8 mouse cellular contexts compared by ENCODE assay signal in genomic region chr4:44300781-44301750, GRCm38 (mm10). TPM values are rescaled to one million over a fixed set of nuclear protein-coding genes. Genes with fewer than 3 reads are reported as not detected.
DNase-seq lines count a peak whose midpoint lies in the region; ATAC-seq and TF ChIP-seq lines count a peak whose summit lies in the region.

Gene Melk (plus strand): TSS chr4:44300876.

- TF ChIP-seq POLR2A in heart, adult 2 months (IDR thresholded peaks at IDR 0.05; ENCODE audit: insufficient read depth, low read depth, low read length) = no peak
- TF ChIP-seq POLR2A in kidney, adult 2 months (IDR thresholded peaks at IDR 0.05; ENCODE audit: low read depth, low read length) = no peak

- peak within 1 kb of the TSS; percentile 78 for H3K4me2 ChIP-seq in embryonic facial prominence, embryonic 13.5 days
- H3K4me2 ChIP-seq in liver, embryonic 16.5 days (ENCODE audit: low read depth, low read length) = peak within 1 kb of the TSS; percentile 79
- H3K4me2 ChIP-seq in neural tube, embryonic 12.5 days (replicated peaks) = peak within 1 kb of the TSS; percentile 63

- H3K4me1 ChIP-seq in embryonic facial prominence, embryonic 13.5 days = peaks cover 14% of the 10 kb centered on the region
- H3K4me1 ChIP-seq in heart, adult 2 months (ENCODE audit: control insufficient read depth, insufficient read depth, low read length) = no peaks in the 10 kb centered on the region
- H3K4me1 ChIP-seq in kidney, adult 2 months (ENCODE audit: control insufficient read depth, insufficient read depth, low read length) = no peaks in the 10 kb centered on the region
- H3K4me1 ChIP-seq in liver, embryonic 16.5 days (ENCODE audit: control insufficient read depth, low read depth, low read length) = peaks cover 12% of the 10 kb centered on the region
- H3K4me1 ChIP-seq in neural tube, embryonic 12.5 days = peaks cover 14% of the 10 kb centered on the region

- no peaks in the 10 kb centered on the region for H3K9me3 ChIP-seq in embryonic facial prominence, embryonic 13.5 days
- H3K9me3 ChIP-seq in liver, embryonic 16.5 days (replicated peaks; ENCODE audit: control insufficient read depth, low read length) = no peaks in the 10 kb centered on the region
- H3K9me3 ChIP-seq in neural tube, embryonic 12.5 days = no peaks in the 10 kb centered on the region

- no peak for TF ChIP-seq CTCF in heart, adult 2 months (IDR thresholded peaks at IDR 0.05)
- no peak for TF ChIP-seq CTCF in kidney, adult 2 months (conservative IDR thresholded peaks at IDR 0.05; ENCODE audit: insufficient read depth, insufficient read length, low read depth, low read length)

- H3K36me3 ChIP-seq in embryonic facial prominence, embryonic 13.5 days = no peaks in the 10 kb centered on the region; the same call in 1 of the 2 replicates
- H3K36me3 ChIP-seq in heart, adult 2 months (ENCODE audit: control insufficient read depth, insufficient read depth, low read length) = no peaks in the 10 kb centered on the region
- H3K36me3 ChIP-seq in kidney, adult 2 months (ENCODE audit: control insufficient read depth, insufficient read depth, low read length) = no peaks in the 10 kb centered on the region
- no peaks in the 10 kb centered on the region for H3K36me3 ChIP-seq in liver, embryonic 16.5 days (ENCODE audit: control insufficient read depth, insufficient read depth)
- no peaks in the 10 kb centered on the region for H3K36me3 ChIP-seq in neural tube, embryonic 12.5 days

- H3K4me3 ChIP-seq in embryonic facial prominence, embryonic 13.5 days = peak within 1 kb of the TSS; percentile 67
- H3K4me3 ChIP-seq in heart, adult 2 months = peak within 1 kb of the TSS; percentile 71
- H3K4me3 ChIP-seq in kidney, adult 2 months (ENCODE audit: insufficient read depth, low read depth, low read length) = peak within 1 kb of the TSS; percentile 61
- H3K4me3 ChIP-seq in liver, embryonic 16.5 days (ENCODE audit: low read depth, low read length) = peak within 1 kb of the TSS; percentile 80
- H3K4me3 ChIP-seq in neural tube, embryonic 12.5 days = peak within 1 kb of the TSS; percentile 66

- no peaks in the 10 kb centered on the region for H3K79me2 ChIP-seq in heart, adult 2 months (replicated peaks; ENCODE audit: control insufficient read depth, insufficient read depth, low read length)

- peak; percentile 64 to 72 for DNase-seq in adrenal gland, postnatal 4 days (ENCODE audit: low spot score in 2 of 2)
- DNase-seq in heart, adult 2 months = peak; percentile 80 to 81
- DNase-seq in kidney, adult 2 months = peak; percentile 86
- peak; percentile 93 for DNase-seq in testis, postnatal 10 days (ENCODE audit: low spot score)

- intact Hi-C loops in heart, adult 2 months (cut with DNase I) = no loop called here

- H3K9ac ChIP-seq in embryonic facial prominence, embryonic 13.5 days = peak within 1 kb of the TSS; percentile 79
- H3K9ac ChIP-seq in heart, adult 2 months (ENCODE audit: low read depth, low read length) = peak within 1 kb of the TSS; percentile 66; the same call in 1 of the 2 replicates
- H3K9ac ChIP-seq in liver, embryonic 16.5 days (ENCODE audit: low read depth, low read length) = peak within 1 kb of the TSS; percentile 74
- H3K9ac ChIP-seq in neural tube, embryonic 12.5 days = peak within 1 kb of the TSS; percentile 60

- H3K27me3 ChIP-seq in embryonic facial prominence, embryonic 13.5 days = no peaks in the 10 kb centered on the region
- no peaks in the 10 kb centered on the region for H3K27me3 ChIP-seq in heart, adult 2 months (ENCODE audit: control insufficient read depth, insufficient read depth, low read length)
- no peaks in the 10 kb centered on the region for H3K27me3 ChIP-seq in kidney, adult 2 months (replicated peaks; ENCODE audit: control insufficient read depth, insufficient read depth, low read length)
- H3K27me3 ChIP-seq in liver, embryonic 16.5 days (ENCODE audit: control insufficient read depth, insufficient read depth, low read depth, low read length) = no peaks in the 10 kb centered on the region; the same call in 1 of the 2 replicates
- H3K27me3 ChIP-seq in neural tube, embryonic 12.5 days (replicated peaks) = no peaks in the 10 kb centered on the region

- ATAC-seq in CD4-positive, CD25-positive, alpha-beta regulatory T cell, adult 4 months = peak; percentile 91
- peak; percentile 69; the same call in 1 of the 2 replicates for ATAC-seq in embryonic facial prominence, embryonic 13.5 days (ENCODE audit: insufficient number of reproducible peaks, insufficient read depth, low FRiP score, low TSS enrichment, low read depth)
- ATAC-seq in liver, embryonic 16.5 days (ENCODE audit: low read depth) = peak; percentile 94
- peak; percentile 65 for ATAC-seq in neural tube, embryonic 12.5 days (ENCODE audit: low FRiP score, low read depth)

- WGBS in embryonic facial prominence, embryonic 13.5 days = under 1% methylated on average over 41 of the region's 41 CpGs
- 1% methylated on average over 41 of the region's 41 CpGs for WGBS in heart, adult 2 months
- 1% methylated on average over 41 of the region's 41 CpGs for WGBS in kidney, adult 2 months
- WGBS in liver, embryonic 16.5 days (ENCODE audit: insufficient replicate concordance) = under 1% methylated on average over 41 of the region's 41 CpGs
- under 1% methylated on average over 41 of the region's 41 CpGs for WGBS in neural tube, embryonic 12.5 days

- TF ChIP-seq EP300 in heart, adult 2 months (IDR thresholded peaks at IDR 0.05; ENCODE audit: insufficient read depth, low read depth, low read length) = no peak

- H3K27ac ChIP-seq in embryonic facial prominence, embryonic 13.5 days = peak within 1 kb of the TSS; percentile 70
- no peak within 1 kb of the TSS for H3K27ac ChIP-seq in heart, adult 2 months
- no peak within 1 kb of the TSS for H3K27ac ChIP-seq in kidney, adult 2 months (ENCODE audit: insufficient read depth, low read depth, low read length)
- peak within 1 kb of the TSS; percentile 52 for H3K27ac ChIP-seq in liver, embryonic 16.5 days (ENCODE audit: low read length)
- H3K27ac ChIP-seq in neural tube, embryonic 12.5 days = no peak within 1 kb of the TSS

RNA-seq across cellular contexts. Expression of gene Melk, which starts in this region (rescaled TPM):
- 1 to 10 TPM; 5.2 to 8.1 TPM for polyA plus RNA-seq in CD4-positive, CD25-positive, alpha-beta regulatory T cell, adult 4 months (2017; shearing (Covaris generic))
- total RNA-seq in adrenal gland, postnatal 4 days (2021) = 10 to 100 TPM in 1 of 2 experiments, 1 to 10 TPM in 1; 8.7 to 11.3 TPM
- polyA plus RNA-seq in embryonic facial prominence, embryonic 13.5 days (2015; fragmentation: Nextera tagmentation; extraction: Ambion mirVana) = 39.2 and 45.1 TPM in 2 replicates
- total RNA-seq in heart, adult 2 months (2021) = under 1 TPM in 1 of 2 experiments, not detected in 1; 0.16 TPM
- 0.10 and 0.18 TPM in 2 replicates for polyA plus RNA-seq in heart, adult 2 months (2012; rRNA removed)
- polyA plus RNA-seq in kidney, adult 2 months (2012; rRNA removed) = 0.15 and 0.39 TPM in 2 replicates
- 15.5 and 16.4 TPM in 2 replicates for polyA plus RNA-seq in liver, embryonic 16.5 days (2015; fragmentation: Nextera tagmentation; extraction: Ambion mirVana)
- 32.5 and 33.6 TPM in 2 replicates for polyA plus RNA-seq in neural tube, embryonic 12.5 days (2016; fragmentation: Nextera tagmentation; extraction: Ambion mirVana)

Comparison
In these comparisons a context has a peak if more than half of its experiments do, and no peak if none do; other contexts are left out.
1. RNA of gene Melk (total RNA-seq): 8.7 to 11.3 TPM in adrenal gland, postnatal 4 days; 0.16 TPM in heart, adult 2 months; every median in the first group is over 4 times any median in the second.
2. Peak in DNase-seq, H3K4me3 ChIP-seq and H3K9ac ChIP-seq in heart, adult 2 months; RNA of the gene not detected or under 1 TPM.
3. Peak in DNase-seq and H3K4me3 ChIP-seq in kidney, adult 2 months; RNA of the gene not detected or under 1 TPM.
4. H3K27ac ChIP-seq: peak in embryonic facial prominence, embryonic 13.5 days (single experiment) and liver, embryonic 16.5 days (single experiment); none in heart, adult 2 months (single experiment), kidney, adult 2 months (single experiment) and neural tube, embryonic 12.5 days (single experiment).
5. Peak in every context shown above with its lines, with median percentiles within 50 percentile points of each other: ATAC-seq, DNase-seq, H3K4me2 ChIP-seq, H3K4me3 ChIP-seq and H3K9ac ChIP-seq.